Mouse (Mus musculus): ENCODE measurements around the gene Espl1.

DNA sequence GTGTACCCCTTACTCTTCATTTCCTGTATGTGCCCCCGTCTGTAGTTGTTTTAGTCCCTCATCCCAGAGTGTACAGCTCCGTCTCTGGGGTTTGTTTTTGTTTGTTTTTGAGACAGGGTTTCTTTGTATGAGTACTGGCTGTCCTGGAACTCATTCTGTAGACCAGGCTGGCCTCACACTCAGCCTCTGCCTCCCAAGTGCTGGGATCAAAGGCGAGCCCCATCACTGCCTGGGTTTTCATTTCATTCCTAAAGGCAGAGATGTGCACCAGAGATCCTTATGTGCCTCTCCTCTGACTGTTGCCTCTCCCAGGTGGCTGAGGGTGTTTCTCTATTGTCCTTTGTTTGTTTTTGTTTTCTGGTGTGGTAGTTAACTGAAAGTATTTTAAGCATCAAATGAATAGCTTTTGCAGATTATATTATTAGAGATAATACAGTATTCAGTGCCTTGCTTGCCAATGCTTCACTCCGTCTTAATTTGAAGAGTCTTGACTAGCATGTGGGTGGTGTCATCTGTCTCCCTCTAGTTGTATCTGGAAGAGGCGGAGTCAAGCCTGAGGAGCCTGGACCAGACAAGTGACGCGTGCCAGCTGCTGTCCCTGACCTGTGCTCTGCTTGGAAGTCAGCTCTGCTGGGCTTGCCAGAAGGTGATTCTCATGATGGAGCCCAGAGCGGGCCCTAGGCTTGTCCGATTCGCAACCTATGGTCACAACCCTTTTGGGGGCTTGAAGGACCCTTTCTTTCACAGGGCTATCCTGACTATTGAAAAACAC is 14.2 kb downstream of the Espl1 start:
- TF ChIP-seq CTCF (IDR thresholded peaks at IDR 0.05; ENCODE audit: insufficient read depth, low read depth, low read length) (no peak), POLR2A (IDR thresholded peaks at IDR 0.05; ENCODE audit: insufficient read depth, low read depth, low read length) (no peak)
